Mouse (Mus musculus): ENCODE data around the gene Aldh1l1.

- TF ChIP-seq POLR2A (IDR thresholded peaks at IDR 0.05; ENCODE audit: low read depth, low read length): no peak
- no peak for TF ChIP-seq CTCF (IDR thresholded peaks at IDR 0.05; ENCODE audit: extremely low read depth, insufficient read length, insufficient replicate concordance, low read depth, low read length)
These were observed 22.0 kb downstream of the Aldh1l1 start for GRCm38 (mm10) chr6:90508197-90508624.
